Mouse (Mus musculus) small intestine, adult 2 months (tissue): ENCODE results near the gene Tnnt1. TPM values are rescaled to one million over a fixed set of nuclear protein-coding genes. Genes with fewer than 3 reads are reported as not detected.

Source experiments
- H3K27ac ChIP-seq: fragments of 200-500 bp; 2 replicates; pipeline ENCODE4 v1.5.1; 2012; ENCODE audit warnings: low read depth, low read length, control low read depth, inconsistent platforms; ENCODE audit not compliant: insufficient read depth
- H3K27me3 ChIP-seq: fragments of 200-500 bp; 2 replicates; pipeline ENCODE4 v1.6.1; 2012; ENCODE audit warnings: mild to moderate bottlenecking, moderate library complexity, low read length, inconsistent platforms; ENCODE audit not compliant: control insufficient read depth, insufficient read depth
- H3K36me3 ChIP-seq: fragments of 200-500 bp; 2 replicates; pipeline ENCODE4 v1.6.1; 2012; ENCODE audit warnings: mild to moderate bottlenecking, low read length, control low read depth, inconsistent platforms; ENCODE audit not compliant: control insufficient read depth, insufficient read depth
- H3K4me1 ChIP-seq: fragments of 200-500 bp; 2 replicates; pipeline ENCODE4 v1.6.1; 2012; ENCODE audit warnings: low read length, inconsistent platforms, mixed read lengths; ENCODE audit not compliant: control insufficient read depth, insufficient read depth, insufficient read length
- H3K4me3 ChIP-seq: fragments of 200-500 bp; 2 replicates; pipeline ENCODE4 v1.5.1; 2012; ENCODE audit warnings: low read depth, mild to moderate bottlenecking, control low read depth, inconsistent platforms, low read length, moderate library complexity
- CTCF ChIP-seq: fragments of 200-500 bp; IDR thresholded peaks from 2 replicates; pipeline ENCODE4 v1.5.1; 2012; ENCODE audit warnings: low read depth, mild to moderate bottlenecking, control low read depth, inconsistent platforms, low read length, moderate library complexity, mixed read lengths; ENCODE audit not compliant: insufficient replicate concordance, insufficient read length; ENCODE audit errors: extremely low read depth
- POLR2A ChIP-seq: fragments of 200-500 bp; IDR thresholded peaks from 2 replicates; pipeline ENCODE4 v1.6.1; 2012; ENCODE audit warnings: low read depth, mild to moderate bottlenecking, control low read depth, inconsistent platforms, low read length, moderate library complexity
- WGBS: fragments of 180-500 bp; shearing (Covaris S2); methylation state at CpG from one replicate; pipeline ENCODE4 v1.1.7; 2018; 5-methylcytosine and 5-hydroxymethylcytosine counted together
- polyA plus RNA-seq: library from polyadenylated mRNA; depleted of rRNA; stranded (reverse); fragments of >200 nt; gene quantifications from 2 replicates; pipeline ENCODE4 v1.2.3, GENCODE M21; 2012

The Tnnt1 gene
- polyA plus RNA-seq, 1 experiment: 0.58 TPM

DNA sequence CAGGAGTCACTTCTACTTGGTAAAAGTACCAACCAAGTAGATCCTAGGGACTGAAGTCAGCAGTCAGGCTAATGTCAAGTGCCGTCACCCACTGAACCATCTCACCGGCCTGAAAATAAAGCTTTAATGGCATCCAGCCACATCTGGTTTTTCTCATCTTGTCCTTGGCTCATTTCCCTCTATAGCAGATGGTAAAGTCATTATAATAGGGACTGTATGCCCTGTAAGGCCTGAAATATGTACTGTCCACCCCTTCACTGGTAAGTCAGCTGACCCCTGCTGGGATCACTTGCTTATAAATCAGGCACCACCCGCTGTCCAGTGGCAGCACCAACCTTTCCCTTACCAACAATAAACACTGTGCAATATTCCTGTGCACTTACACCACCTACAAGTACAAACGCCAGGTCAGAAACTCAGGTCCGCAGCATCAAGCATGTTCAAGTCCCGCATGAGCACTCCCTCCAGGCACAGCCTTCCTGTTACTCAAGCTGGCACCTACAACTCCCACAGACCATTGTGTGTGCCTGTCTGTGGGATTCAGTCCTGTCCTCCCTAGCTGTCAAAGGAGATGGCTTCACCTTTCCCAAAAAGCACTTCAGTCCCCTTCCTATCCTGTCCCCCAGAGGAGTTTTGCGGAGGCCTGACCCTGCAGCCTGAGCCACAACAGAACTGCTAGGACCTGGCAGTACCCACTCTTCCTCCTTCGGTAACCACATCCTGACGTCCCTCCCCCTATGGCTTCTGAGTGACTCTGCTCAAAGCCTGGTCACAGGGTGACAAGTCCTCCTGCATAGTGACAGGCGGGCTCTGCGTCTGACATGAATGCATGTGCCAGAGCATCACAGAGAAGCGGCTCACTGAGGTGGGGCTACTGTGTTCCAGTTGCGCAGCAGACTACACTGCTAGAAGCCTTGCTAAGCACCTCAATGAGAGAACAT, 23.6 kb downstream of the Tnnt1 start:
- 0 out of 2 replicates have a peak overlapping the region, but pooled peaks have one; percentile 19 for H3K27ac ChIP-seq
- 81% methylated on average over 13 of the region's 13 CpGs for WGBS
- TF ChIP-seq CTCF (no peak), POLR2A (no peak)
- no peaks in the 10 kb centered on the region for H3K27me3 ChIP-seq
- peaks cover 31% of the 10 kb centered on the region for H3K36me3 ChIP-seq
- H3K4me1 ChIP-seq: peaks cover 4% of the 10 kb centered on the region; the same call in 1 of the 2 replicates
- no peak overlapping the region for H3K4me3 ChIP-seq

DNA sequence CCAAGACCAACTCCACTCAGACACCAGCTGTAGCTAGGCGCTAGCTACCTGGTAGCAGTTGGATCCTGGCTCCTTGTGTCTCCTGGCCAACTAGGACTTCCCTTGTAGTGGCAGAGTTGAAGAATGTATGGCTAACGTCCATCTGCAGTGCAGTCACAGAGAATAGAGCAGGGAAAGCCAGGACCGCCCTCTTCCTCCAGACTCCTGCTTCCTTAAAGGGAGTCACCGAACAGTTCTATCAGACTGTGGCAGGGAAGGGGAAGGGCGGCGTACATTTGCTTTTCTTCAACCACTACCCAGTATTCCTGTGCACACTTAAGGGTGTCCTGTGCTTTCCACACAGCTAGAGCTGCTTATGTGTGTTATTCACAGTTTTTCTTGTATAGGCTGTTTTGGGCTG, 24.9 kb downstream of the Tnnt1 start:
- H3K27ac ChIP-seq: no peak overlapping the region; the same call in 1 of the 2 replicates

DNA sequence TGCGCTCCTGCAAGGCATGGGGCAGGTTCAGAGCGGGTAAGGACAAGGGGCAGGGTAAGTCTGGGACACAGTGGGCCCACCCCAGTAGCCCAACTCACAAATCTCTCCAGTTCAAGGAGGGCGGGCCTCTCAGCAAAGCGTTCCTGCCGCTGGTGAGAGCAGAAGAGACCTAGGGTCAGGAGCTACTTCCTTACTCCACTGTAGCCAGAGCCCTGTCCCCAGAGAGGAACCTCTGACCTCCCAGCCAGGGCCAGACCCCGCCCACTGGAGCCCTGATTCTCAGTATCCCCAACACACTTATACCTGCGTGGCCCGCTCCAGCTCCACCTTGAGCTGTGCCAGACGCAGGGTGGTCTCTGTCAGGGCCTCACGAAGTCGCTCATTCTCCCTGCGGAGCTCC, 33.9 kb downstream of the Tnnt1 start:
- Histone ChIP-seq H3K27ac (no peak overlapping the region), H3K4me1 (peaks cover 2% of the 10 kb centered on the region; the same call in 1 of the 2 replicates), H3K4me3 (no peak overlapping the region), H3K36me3 (peaks cover 53% of the 10 kb centered on the region), H3K27me3 (peaks cover 8% of the 10 kb centered on the region; the same call in 1 of the 2 replicates)
- WGBS: 85% methylated on average over 12 of the region's 12 CpGs
- no peak for TF ChIP-seq POLR2A
- TF ChIP-seq CTCF: no peak

More for the DNA sequence above, 24.9 kb downstream of the Tnnt1 start:
- no peaks in the 10 kb centered on the region for H3K4me1 ChIP-seq
- peaks cover 32% of the 10 kb centered on the region for H3K36me3 ChIP-seq
- H3K27me3 ChIP-seq: no peaks in the 10 kb centered on the region
- 74% methylated on average over 6 of the region's 6 CpGs for WGBS
- TF ChIP-seq POLR2A: no peak
- TF ChIP-seq CTCF: no peak
- H3K4me3 ChIP-seq: no peak overlapping the region

DNA sequence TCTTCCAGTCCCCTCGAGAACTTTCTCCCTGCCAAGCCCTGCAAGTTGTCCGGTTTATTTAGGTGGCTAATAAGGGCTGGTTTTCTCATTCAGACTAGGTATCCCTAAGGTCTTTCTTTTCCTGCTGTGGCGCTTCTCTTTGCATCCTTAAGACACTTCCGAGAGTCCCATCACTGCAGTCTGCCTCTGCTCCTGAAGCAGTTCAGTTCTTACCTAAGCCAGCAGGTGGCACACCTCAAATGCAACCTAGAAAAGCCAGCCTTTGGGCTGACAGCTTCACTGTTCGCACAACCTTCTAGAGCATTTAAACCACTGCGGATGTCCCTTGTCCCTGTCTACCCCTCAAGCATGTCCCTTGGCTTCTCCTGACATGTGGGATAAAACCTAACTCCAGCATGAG, 36.5 kb downstream of the Tnnt1 start:
- Histone ChIP-seq H3K36me3 (peaks cover 31% of the 10 kb centered on the region), H3K4me1 (peaks cover 2% of the 10 kb centered on the region; the same call in 1 of the 2 replicates), H3K27ac (no peak overlapping the region), H3K4me3 (no peak overlapping the region), H3K27me3 (peaks cover 8% of the 10 kb centered on the region; the same call in 1 of the 2 replicates)
- 32% methylated on average over 6 of the region's 6 CpGs for WGBS
- peak; percentile 74; the same call in 1 of the 2 replicates for TF ChIP-seq CTCF
- no peak for TF ChIP-seq POLR2A

DNA sequence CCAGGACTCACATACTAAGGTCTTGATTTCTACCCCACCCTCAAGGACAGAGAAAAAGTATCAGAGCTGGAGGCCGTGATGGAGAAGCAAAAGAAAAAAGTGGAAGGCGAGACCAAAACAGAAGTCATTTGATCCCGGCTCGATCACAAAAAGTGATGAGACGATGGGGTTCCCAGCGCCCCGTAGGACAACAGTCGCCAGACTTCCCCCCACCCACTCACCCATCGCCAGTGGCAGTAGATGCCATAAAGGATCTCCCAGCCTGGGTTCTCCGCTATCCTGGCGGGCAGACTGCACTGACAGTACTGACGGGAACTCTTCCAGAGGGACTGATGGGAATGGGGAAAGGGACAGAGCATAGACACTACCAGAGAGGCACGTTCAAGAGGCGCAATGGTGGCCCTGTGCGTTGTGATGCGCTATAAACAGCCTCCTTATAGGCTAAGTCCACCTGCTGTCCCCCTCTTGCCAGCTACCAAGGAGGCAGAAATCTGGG, 37.3 kb downstream of the Tnnt1 start:
- Histone ChIP-seq H3K27ac (peak overlapping the region; percentile 54), H3K36me3 (peaks cover 23% of the 10 kb centered on the region), H3K27me3 (peaks cover 11% of the 10 kb centered on the region; the same call in 1 of the 2 replicates), H3K4me1 (peaks cover 2% of the 10 kb centered on the region; the same call in 1 of the 2 replicates), H3K4me3 (peak overlapping the region; percentile 60)
- 10% methylated on average over 16 of the region's 16 CpGs for WGBS
- no peak for TF ChIP-seq POLR2A
- TF ChIP-seq CTCF: no peak

DNA sequence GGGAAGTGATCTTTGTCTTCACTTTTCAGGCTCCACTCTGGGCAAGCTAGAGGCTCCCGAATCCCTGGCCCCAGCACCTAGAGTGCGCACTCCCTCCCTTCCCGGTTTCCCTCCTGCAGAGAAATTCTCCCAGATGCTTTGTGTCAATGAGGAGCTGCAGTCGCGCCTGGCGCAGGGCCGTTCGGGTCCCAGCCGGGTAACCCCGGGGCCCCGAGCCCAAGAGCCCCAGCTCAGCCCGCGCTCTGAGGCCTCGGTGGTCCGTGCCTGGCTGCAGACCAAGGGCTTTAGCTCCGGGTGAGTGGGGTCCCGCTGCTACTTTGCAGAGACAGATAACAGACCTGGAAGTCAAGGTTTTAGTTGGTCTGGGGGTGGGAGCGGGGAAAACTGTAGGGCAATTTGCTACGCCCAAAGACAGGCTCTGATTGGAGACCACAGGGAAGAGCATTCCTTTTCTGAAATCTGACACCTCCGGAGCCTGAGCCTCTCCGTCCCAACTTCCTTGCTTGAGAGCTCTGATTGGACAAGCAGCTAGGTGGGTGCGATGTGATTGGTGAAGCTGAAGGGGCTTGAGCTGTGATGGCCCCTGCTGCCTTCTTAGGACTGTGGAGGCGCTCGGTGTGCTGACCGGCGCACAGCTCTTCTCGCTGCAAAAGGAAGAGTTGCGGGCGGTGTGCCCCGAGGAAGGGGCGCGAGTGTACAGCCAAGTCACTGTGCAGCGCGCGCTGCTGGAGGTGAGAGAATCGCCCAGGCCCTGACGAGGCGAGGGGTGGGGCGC, 38.0 kb downstream of the Tnnt1 start:
- WGBS: 1% methylated on average over 39 of the region's 39 CpGs
- Histone ChIP-seq H3K27ac (peak overlapping the region; percentile 54), H3K36me3 (peaks cover 16% of the 10 kb centered on the region)

More for the DNA sequence above, 38.0 kb downstream of the Tnnt1 start:
- Histone ChIP-seq H3K27me3 (peaks cover 13% of the 10 kb centered on the region; the same call in 1 of the 2 replicates), H3K4me1 (peaks cover 2% of the 10 kb centered on the region; the same call in 1 of the 2 replicates), H3K4me3 (peak overlapping the region; percentile 60)
- TF ChIP-seq CTCF (no peak), POLR2A (peak; percentile 47; the same call in 1 of the 2 replicates)
